Mouse (Mus musculus): ENCODE data around the gene Ddx49. TPM values are rescaled to one million over a fixed set of nuclear protein-coding genes. Genes with fewer than 3 reads are reported as not detected.

Ddx49 gene
- polyA plus RNA-seq, 1 experiment from 2014 or later: 53.8 TPM

GRCm38 (mm10) chr8:70332070-70332877 lies 30.0 kb upstream of the Ddx49 start:
- peak overlapping the region; percentile 14; the same call in 1 of the 2 replicates for H3K4me3 ChIP-seq
- H3K4me2 ChIP-seq (replicated peaks): peak overlapping the region; percentile 20; the same call in 1 of the 2 replicates
- H3K9me3 ChIP-seq: no peaks in the 10 kb centered on the region
- ATAC-seq (replicated peaks): peak; percentile 75
- no peaks in the 10 kb centered on the region for H3K27me3 ChIP-seq
- peak overlapping the region; percentile 47; the same call in 1 of the 2 replicates for H3K9ac ChIP-seq (replicated peaks)
- peaks cover 28% of the 10 kb centered on the region for H3K4me1 ChIP-seq
- peak overlapping the region; percentile 55 for H3K27ac ChIP-seq (replicated peaks)
- H3K36me3 ChIP-seq: peaks cover 71% of the 10 kb centered on the region
- 22% methylated on average over 41 of the region's 41 CpGs for WGBS

DNA sequence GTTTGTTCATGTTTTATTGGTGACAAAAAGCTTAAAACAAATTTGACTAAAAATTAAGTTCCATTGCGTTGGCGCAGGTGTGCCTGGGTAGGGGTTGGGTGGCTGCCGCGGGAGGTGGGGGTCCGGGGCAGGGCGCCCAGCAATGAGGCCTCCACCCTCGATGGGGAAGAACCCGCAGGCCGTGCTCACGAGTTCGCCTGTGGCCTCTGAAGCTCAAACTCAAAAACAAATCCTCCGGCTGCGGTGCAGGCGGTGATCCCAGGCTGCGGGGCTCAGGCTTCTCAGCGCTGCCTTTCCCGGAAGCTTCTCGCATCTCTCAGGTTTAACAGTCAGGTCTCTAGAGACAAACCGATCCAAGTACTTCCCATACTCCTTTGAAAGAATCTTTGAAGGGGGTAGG lies 29.2 kb upstream of the Ddx49 start:
- peaks cover 28% of the 10 kb centered on the region for H3K4me1 ChIP-seq
- H3K9me3 ChIP-seq: no peaks in the 10 kb centered on the region
- H3K4me3 ChIP-seq: no peak overlapping the region
- H3K36me3 ChIP-seq: peaks cover 67% of the 10 kb centered on the region
- no peak overlapping the region for H3K4me2 ChIP-seq (replicated peaks)
- no peak overlapping the region for H3K9ac ChIP-seq (replicated peaks)
- peak overlapping the region; percentile 55 for H3K27ac ChIP-seq (replicated peaks)
- ATAC-seq (replicated peaks): no peak
- 59% methylated on average over 19 of the region's 19 CpGs for WGBS
- H3K27me3 ChIP-seq: no peaks in the 10 kb centered on the region

- Histone ChIP-seq H3K9ac (replicated peaks) (no peak overlapping the region), H3K9me3 (no peaks in the 10 kb centered on the region), H3K36me3 (peaks cover 61% of the 10 kb centered on the region), H3K4me3 (peak overlapping the region; percentile 2; the same call in 1 of the 2 replicates), H3K27ac (replicated peaks) (peak overlapping the region; percentile 55; the same call in 1 of the 2 replicates), H3K4me2 (replicated peaks) (peak overlapping the region; percentile 19; the same call in 1 of the 2 replicates), H3K27me3 (no peaks in the 10 kb centered on the region), H3K4me1 (peaks cover 28% of the 10 kb centered on the region)
- ATAC-seq (replicated peaks): peak; percentile 77
- WGBS: 30% methylated on average over 53 of the region's 53 CpGs
These were observed 28.6 kb upstream of the Ddx49 start for GRCm38 (mm10) chr8:70330741-70331364.

- no peaks in the 10 kb centered on the region for H3K9me3 ChIP-seq
- peaks cover 28% of the 10 kb centered on the region for H3K4me1 ChIP-seq
- H3K36me3 ChIP-seq: peaks cover 54% of the 10 kb centered on the region
- peak; percentile 30 for ATAC-seq (replicated peaks)
- H3K27ac ChIP-seq (replicated peaks): no peak overlapping the region
- H3K27me3 ChIP-seq: no peaks in the 10 kb centered on the region
- no peak overlapping the region; the same call in 1 of the 2 replicates for H3K9ac ChIP-seq (replicated peaks)
- WGBS: 11% methylated on average over 45 of the region's 45 CpGs
- peak overlapping the region; percentile 2; the same call in 1 of the 2 replicates for H3K4me3 ChIP-seq
- H3K4me2 ChIP-seq (replicated peaks): peak overlapping the region; percentile 19; the same call in 1 of the 2 replicates
These were observed 27.8 kb upstream of the Ddx49 start for GRCm38 (mm10) chr8:70329835-70330740.

DNA sequence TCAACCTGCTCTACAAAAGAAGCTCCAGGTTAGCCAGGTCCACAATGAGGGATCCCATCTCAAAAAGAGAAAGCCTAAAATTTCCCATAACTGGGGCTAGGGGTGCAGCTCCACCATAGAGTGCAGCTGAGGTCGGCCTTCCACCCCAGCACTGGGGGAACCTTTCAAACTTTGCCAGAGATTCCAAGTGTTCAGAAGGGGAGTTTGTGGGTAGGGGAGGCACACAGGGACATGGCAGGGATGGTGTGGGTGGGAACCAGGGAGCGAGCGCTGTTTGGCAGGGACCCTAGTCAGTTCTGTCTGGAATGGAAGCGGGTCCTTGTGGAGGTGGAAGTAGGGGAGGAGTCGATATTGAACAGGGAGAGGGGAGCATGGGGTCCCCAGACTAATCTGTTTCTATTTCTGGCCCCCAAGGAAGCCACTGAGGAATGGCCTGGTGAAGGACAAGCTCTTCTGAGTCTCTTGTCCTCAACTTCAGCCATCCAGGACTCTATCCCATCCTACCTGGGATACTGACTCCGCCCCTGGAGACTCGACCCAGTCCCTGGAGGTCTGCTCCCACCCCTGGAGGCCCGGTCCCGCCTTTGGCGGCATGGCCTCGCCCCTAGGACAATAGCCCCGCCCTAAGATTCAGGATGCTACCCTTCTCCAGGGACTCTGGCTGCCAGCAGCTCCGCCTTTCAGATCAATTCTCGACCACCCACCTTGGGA lies 27.0 kb upstream of the Ddx49 start, which contains the start of gene Gdf1:
Gdf1 (plus strand) TSS at position 694 of the 711 bp plus-strand sequence.
- Histone ChIP-seq H3K36me3 (peaks cover 54% of the 10 kb centered on the region), H3K9ac (replicated peaks) (no peak within 1 kb of the TSS; the same call in 1 of the 2 replicates), H3K4me2 (replicated peaks) (peak within 1 kb of the TSS; percentile 19; the same call in 1 of the 2 replicates), H3K27me3 (no peaks in the 10 kb centered on the region), H3K4me1 (peaks cover 28% of the 10 kb centered on the region), H3K4me3 (peak within 1 kb of the TSS; percentile 2; the same call in 1 of the 2 replicates), H3K27ac (replicated peaks) (no peak within 1 kb of the TSS), H3K9me3 (no peaks in the 10 kb centered on the region)
- no peak for ATAC-seq (replicated peaks)
- 33% methylated on average over 14 of the region's 14 CpGs for WGBS

DNA sequence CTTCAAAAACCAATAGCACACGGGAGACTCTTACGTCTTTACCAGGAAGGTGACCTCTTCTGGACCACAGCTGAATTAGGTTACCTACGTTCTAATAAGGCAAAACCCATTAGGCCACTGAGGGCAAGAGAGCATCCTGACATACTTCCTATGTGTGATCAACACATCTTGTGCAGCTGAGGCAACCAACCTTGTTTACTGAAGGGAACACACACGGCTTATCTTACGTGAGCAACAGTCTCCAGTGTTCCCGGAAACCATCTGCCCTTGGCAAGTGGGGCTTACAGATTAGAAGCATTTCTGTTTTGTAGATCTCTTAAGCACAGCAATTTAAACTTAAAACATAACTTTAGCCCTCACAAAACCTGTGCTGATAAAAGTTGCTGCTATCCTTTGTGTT lies 25.2 kb upstream of the Ddx49 start:
- no peak for ATAC-seq (replicated peaks)
- no peak overlapping the region for H3K4me2 ChIP-seq (replicated peaks)
- H3K9me3 ChIP-seq: no peaks in the 10 kb centered on the region
- no peak overlapping the region for H3K27ac ChIP-seq (replicated peaks)
- WGBS: 91% methylated on average over 6 of the region's 6 CpGs
- H3K9ac ChIP-seq (replicated peaks): no peak overlapping the region
- H3K4me1 ChIP-seq: peaks cover 28% of the 10 kb centered on the region
- no peaks in the 10 kb centered on the region for H3K27me3 ChIP-seq
- H3K4me3 ChIP-seq: no peak overlapping the region
- H3K36me3 ChIP-seq: peaks cover 50% of the 10 kb centered on the region

GRCm38 (mm10) chr8:70323716-70324115 lies 21.4 kb upstream of the Ddx49 start:
- Histone ChIP-seq H3K4me1 (no peaks in the 10 kb centered on the region), H3K9ac (replicated peaks) (no peak overlapping the region), H3K27me3 (no peaks in the 10 kb centered on the region), H3K4me2 (replicated peaks) (no peak overlapping the region), H3K27ac (replicated peaks) (no peak overlapping the region), H3K36me3 (peaks cover 49% of the 10 kb centered on the region), H3K9me3 (no peaks in the 10 kb centered on the region), H3K4me3 (no peak overlapping the region)
- WGBS: 93% methylated on average over 3 of the region's 3 CpGs
- no peak for ATAC-seq (replicated peaks)

GRCm38 (mm10) chr8:70317872-70318271 lies 15.6 kb upstream of the Ddx49 start:
- H3K4me1 ChIP-seq: peaks cover 32% of the 10 kb centered on the region
- H3K9ac ChIP-seq (replicated peaks): peak overlapping the region; percentile 74; the same call in 1 of the 2 replicates
- peaks cover 24% of the 10 kb centered on the region for H3K36me3 ChIP-seq
- H3K9me3 ChIP-seq: no peaks in the 10 kb centered on the region
- 88% methylated on average over 5 of the region's 5 CpGs for WGBS
- peak overlapping the region; percentile 63; the same call in 1 of the 2 replicates for H3K4me2 ChIP-seq (replicated peaks)
- peak overlapping the region; percentile 63; the same call in 1 of the 2 replicates for H3K4me3 ChIP-seq
- H3K27ac ChIP-seq (replicated peaks): peak overlapping the region; percentile 89
- H3K27me3 ChIP-seq: no peaks in the 10 kb centered on the region
- ATAC-seq (replicated peaks): no peak

DNA sequence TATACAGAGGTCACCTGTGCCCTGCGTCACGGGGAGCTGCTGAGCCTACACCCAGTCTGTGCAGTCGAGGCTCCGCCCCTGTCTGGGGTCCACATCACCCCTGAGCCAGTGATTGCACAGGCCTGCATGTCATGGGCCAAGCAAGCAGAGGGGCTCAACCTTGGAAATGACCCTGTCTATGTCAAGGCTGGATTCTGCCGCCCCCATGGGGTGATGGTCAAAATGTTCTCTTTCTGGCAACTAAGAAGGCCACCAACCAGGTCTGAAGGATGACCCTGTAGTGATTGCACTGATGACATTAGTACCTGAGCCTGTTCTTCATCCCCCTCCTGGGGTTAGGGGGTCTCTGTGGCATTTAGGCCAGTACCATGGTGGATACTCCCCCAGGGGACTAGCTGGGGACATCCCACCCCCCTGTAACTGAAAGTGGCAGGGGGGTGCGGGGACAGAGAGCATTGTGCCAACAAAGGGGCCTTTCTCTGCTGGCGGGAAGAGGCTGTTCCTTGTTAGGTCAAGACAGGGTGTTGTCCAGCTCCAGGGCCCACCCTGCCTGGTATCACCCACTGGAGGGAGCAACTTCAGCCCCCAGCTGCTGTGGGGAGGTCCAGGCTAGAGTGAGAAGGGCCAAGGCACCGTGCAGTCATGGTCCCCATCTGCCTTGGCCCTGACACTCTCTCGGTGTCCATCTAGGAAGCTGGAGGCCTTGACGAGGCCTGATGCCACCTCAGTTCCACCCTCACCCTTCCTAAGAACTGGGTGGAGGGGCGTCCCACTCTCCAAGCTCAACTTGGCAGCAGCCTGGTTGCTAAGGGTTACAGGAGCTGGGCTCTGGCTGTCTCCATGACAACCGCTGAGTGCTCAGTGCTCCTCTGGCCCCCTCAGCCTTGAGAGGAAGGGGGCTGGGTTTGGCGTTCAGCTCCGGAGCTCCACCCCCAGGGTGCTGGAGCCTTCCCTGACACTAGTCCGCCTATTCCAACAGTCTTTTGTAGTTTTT lies 14.5 kb upstream of the Ddx49 start:
- H3K36me3 ChIP-seq: peaks cover 27% of the 10 kb centered on the region
- WGBS: 2% methylated on average over 15 of the region's 15 CpGs
- peak overlapping the region; percentile 63 for H3K4me2 ChIP-seq (replicated peaks)
- H3K4me1 ChIP-seq: peaks cover 32% of the 10 kb centered on the region
- H3K27ac ChIP-seq (replicated peaks): peak overlapping the region; percentile 89
- no peaks in the 10 kb centered on the region for H3K9me3 ChIP-seq
- H3K9ac ChIP-seq (replicated peaks): peak overlapping the region; percentile 74
- ATAC-seq (replicated peaks): peak; percentile 93
- H3K4me3 ChIP-seq: peak overlapping the region; percentile 63
- no peaks in the 10 kb centered on the region for H3K27me3 ChIP-seq
